Mouse (Mus musculus) megakaryocyte, adult 5-6 weeks (primary cell): ENCODE results near the gene Zdhhc14. TPM values are rescaled to one million over a fixed set of nuclear protein-coding genes. Genes with fewer than 3 reads are reported as not detected.

Experiments used
- ATAC-seq: 2 replicates; pipeline ENCODE4 v1.8.0; 2016; ENCODE audit warnings: mild to moderate bottlenecking, inconsistent platforms; ENCODE audit not compliant: poor library complexity, severe bottlenecking
- total RNA-seq, 2 experiments: library from RNA; stranded (forward) in 1 of 2; stranded (reverse) in 1 of 2; fragments of 153-499, 151-499 nt in 1 of 2; fragments of 221-1000, 200-1000 nt in 1 of 2; gene quantifications; 2 replicates each; pipeline versions ENCODE4 v1.2.3 to v1.2.4; 2015 to 2017

Gene Zdhhc14
- total RNA-seq, 2 experiments from 2014 or later, result 0.87 to 1.4 TPM

DNA sequence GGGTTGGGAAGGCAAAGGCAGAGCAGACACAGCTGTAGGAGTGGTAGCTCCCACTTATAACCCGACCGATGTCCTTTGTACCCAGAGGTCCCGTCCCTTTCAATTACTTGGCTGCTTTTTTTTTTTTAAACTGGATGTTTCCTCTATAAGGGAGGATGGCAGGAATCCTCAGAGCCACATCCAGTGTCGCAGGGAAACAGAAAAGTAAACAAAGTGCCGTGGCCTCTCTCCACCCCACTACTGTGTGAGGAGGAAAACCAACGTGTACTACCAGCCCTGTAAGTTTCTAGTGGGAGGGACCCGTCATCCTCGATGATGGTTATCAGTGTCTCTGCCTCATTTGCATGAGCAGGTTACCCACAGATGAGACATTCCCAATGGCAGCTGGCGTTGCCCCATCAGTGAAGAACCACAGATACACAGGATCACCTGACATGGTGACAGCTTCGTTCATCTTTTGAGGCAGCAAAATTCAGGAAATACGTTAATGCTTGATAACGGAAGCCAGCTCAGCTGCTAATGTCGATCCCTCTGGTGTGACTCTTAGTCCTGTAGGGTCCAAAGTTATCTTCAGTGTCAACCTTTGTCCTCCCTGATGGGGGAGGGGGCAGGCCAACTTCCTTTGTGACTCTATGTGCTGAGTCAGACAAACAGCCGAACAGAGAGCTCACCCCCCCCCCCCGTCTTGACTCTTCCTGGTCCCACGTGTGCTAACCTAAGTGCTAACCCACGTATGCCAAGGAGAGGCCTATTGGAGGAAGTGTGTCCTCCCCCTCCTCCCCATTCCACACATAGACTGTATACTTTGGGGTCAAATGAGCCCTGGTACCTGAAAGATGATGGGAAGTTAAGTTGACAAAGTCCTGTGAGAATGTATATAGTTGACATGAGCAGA is 309.7 kb downstream of the Zdhhc14 start:
- ATAC-seq, result peak; percentile 6; the same call in 1 of the 2 replicates

DNA sequence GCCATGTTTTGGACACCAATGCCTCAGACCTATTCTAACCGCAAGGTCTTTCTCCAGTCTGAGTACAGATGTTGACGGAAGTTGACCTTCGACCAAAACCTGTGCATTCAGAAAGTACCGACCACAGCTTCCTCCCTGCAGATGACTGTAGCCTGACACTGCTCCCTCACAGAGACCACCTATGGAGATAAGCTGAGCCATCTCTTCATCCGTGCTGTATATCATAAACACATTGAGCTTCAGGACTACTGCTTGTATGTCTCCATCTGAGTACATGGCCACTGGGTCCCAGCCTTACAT is 310.2 kb downstream of the Zdhhc14 start:
- peak; percentile 29 for ATAC-seq

Other genes starting within 250 kb of the Zdhhc14 start
- 0.25 TPM in 1 of 2 replicates, not detected in the other for gene Ldhal6b, start 73.8 kb upstream of the Zdhhc14 start, total RNA-seq (2015)
- 0.11 TPM in 1 of 2 replicates, not detected in the other for gene Ldhal6b, start 73.8 kb upstream of the Zdhhc14 start, total RNA-seq (2017)
- gene Tmem242, start 52.3 kb upstream of the Zdhhc14 start, total RNA-seq (2015), result 39.9 and 40.9 TPM in 2 replicates
- 27.0 and 30.4 TPM in 2 replicates for gene Tmem242, start 52.3 kb upstream of the Zdhhc14 start, total RNA-seq (2017)